Mouse (Mus musculus): ENCODE measurements at regions not wholly inside any gene's neighbourhood (a gene's known extent, or its start where the extent isn't known, plus 50 kb on each side); places are given as distances from the start of the nearest gene placed in this dataset.
"Not testable (repeated sequence)": the region's sequence is repeated elsewhere in the genome, so short reads cannot be mapped to it uniquely, and the experiment has no call there.

- peaks cover 12% of the 10 kb centered on the region; the same call in 1 of the 2 replicates for H3K9me3 ChIP-seq (replicated peaks)
- no peaks in the 10 kb centered on the region for H3K27me3 ChIP-seq
- no peak overlapping the region for H3K4me3 ChIP-seq
- no peak overlapping the region for H3K9ac ChIP-seq
- H3K4me2 ChIP-seq (replicated peaks) = no peak overlapping the region
- no peak overlapping the region for H3K27ac ChIP-seq
- H3K4me1 ChIP-seq = 0 out of 2 replicates have a peak, but pooled peaks cover 1% of the 10 kb centered on the region
- no peak for ATAC-seq (ENCODE audit: low FRiP score)
- H3K36me3 ChIP-seq = no peaks in the 10 kb centered on the region
Measured at GRCm38 (mm10) chr7:129750936-129751335, 159.3 kb downstream of the Wdr11 start.

- H3K4me2 ChIP-seq (replicated peaks) = no peak overlapping the region
- H3K27ac ChIP-seq = no peak overlapping the region
- no peak overlapping the region for H3K9ac ChIP-seq
- H3K4me1 ChIP-seq = no peaks in the 10 kb centered on the region
- ATAC-seq (ENCODE audit: low FRiP score) = no peak
- no peak overlapping the region for H3K4me3 ChIP-seq
- no peaks in the 10 kb centered on the region for H3K36me3 ChIP-seq
- 87% methylated on average over 5 of the region's 5 CpGs for WGBS
- no peaks in the 10 kb centered on the region for H3K27me3 ChIP-seq
- H3K9me3 ChIP-seq (replicated peaks) = no peaks in the 10 kb centered on the region
Measured at GRCm38 (mm10) chr7:129754737-129755136, 163.1 kb downstream of the Wdr11 start.

- no peaks in the 10 kb centered on the region for H3K36me3 ChIP-seq
- H3K4me3 ChIP-seq = no peak overlapping the region
- H3K9ac ChIP-seq = no peak overlapping the region
- no peak overlapping the region for H3K27ac ChIP-seq
- no peaks in the 10 kb centered on the region for H3K27me3 ChIP-seq
- H3K4me1 ChIP-seq = 0 out of 2 replicates have a peak, but pooled peaks cover 6% of the 10 kb centered on the region
- no peak overlapping the region for H3K4me2 ChIP-seq (replicated peaks)
- 91% methylated on average over 6 of the region's 6 CpGs for WGBS
- no peaks in the 10 kb centered on the region for H3K9me3 ChIP-seq (replicated peaks)
- ATAC-seq (ENCODE audit: low FRiP score) = no peak
Measured at GRCm38 (mm10) chr7:129756138-129756537, 164.5 kb downstream of the Wdr11 start.

- no peak overlapping the region for H3K27ac ChIP-seq
- no peak for ATAC-seq (ENCODE audit: low FRiP score)
Measured at GRCm38 (mm10) chr7:129759848-129760247, 168.2 kb downstream of the Wdr11 start.

GRCm38 (mm10) chr7:129760386-129760785, 168.7 kb downstream of the Wdr11 start:
- H3K4me1 ChIP-seq = peaks cover 16% of the 10 kb centered on the region; the same call in 1 of the 2 replicates
- no peak for ATAC-seq (ENCODE audit: low FRiP score)
- H3K9me3 ChIP-seq (replicated peaks) = no peaks in the 10 kb centered on the region
- no peak overlapping the region for H3K27ac ChIP-seq
- no peak overlapping the region for H3K4me2 ChIP-seq (replicated peaks)
- WGBS = 88% methylated on average over 2 of the region's 2 CpGs
- H3K9ac ChIP-seq = no peak overlapping the region
- no peak overlapping the region for H3K4me3 ChIP-seq
- no peaks in the 10 kb centered on the region for H3K36me3 ChIP-seq
- H3K27me3 ChIP-seq = no peaks in the 10 kb centered on the region

More at GRCm38 (mm10) chr7:129759848-129760247, 168.2 kb downstream of the Wdr11 start:
- H3K27me3 ChIP-seq = no peaks in the 10 kb centered on the region
- no peak overlapping the region for H3K4me3 ChIP-seq
- H3K9ac ChIP-seq = no peak overlapping the region
- WGBS = 79% methylated on average over 4 of the region's 4 CpGs
- peaks cover 16% of the 10 kb centered on the region; the same call in 1 of the 2 replicates for H3K4me1 ChIP-seq
- H3K36me3 ChIP-seq = no peaks in the 10 kb centered on the region
- no peak overlapping the region for H3K4me2 ChIP-seq (replicated peaks)
- H3K9me3 ChIP-seq (replicated peaks) = no peaks in the 10 kb centered on the region

GRCm38 (mm10) chr7:129763754-129764153, 172.1 kb downstream of the Wdr11 start:
- Histone ChIP-seq H3K36me3 (no peaks in the 10 kb centered on the region), H3K27me3 (no peaks in the 10 kb centered on the region), H3K27ac (no peak overlapping the region), H3K9ac (no peak overlapping the region), H3K9me3 (replicated peaks) (no peaks in the 10 kb centered on the region), H3K4me3 (no peak overlapping the region), H3K4me2 (replicated peaks) (no peak overlapping the region), H3K4me1 (peaks cover 19% of the 10 kb centered on the region; the same call in 1 of the 2 replicates)
- ATAC-seq (ENCODE audit: low FRiP score) = no peak
- WGBS = 29% methylated on average over 5 of the region's 5 CpGs

- H3K4me2 ChIP-seq (replicated peaks) = no peak overlapping the region
- no peaks in the 10 kb centered on the region for H3K9me3 ChIP-seq (replicated peaks)
- 88% methylated on average over 5 of the region's 5 CpGs for WGBS
- H3K4me1 ChIP-seq = peaks cover 19% of the 10 kb centered on the region; the same call in 1 of the 2 replicates
- ATAC-seq (ENCODE audit: low FRiP score) = no peak
- no peak overlapping the region for H3K27ac ChIP-seq
- H3K36me3 ChIP-seq = no peaks in the 10 kb centered on the region
- no peaks in the 10 kb centered on the region for H3K27me3 ChIP-seq
- no peak overlapping the region for H3K4me3 ChIP-seq
- no peak overlapping the region for H3K9ac ChIP-seq
Measured at GRCm38 (mm10) chr7:129764456-129764970, 172.8 kb downstream of the Wdr11 start.

GRCm38 (mm10) chr7:129765681-129766080, 174.0 kb downstream of the Wdr11 start:
- H3K4me2 ChIP-seq (replicated peaks) = no peak overlapping the region
- WGBS = 88% methylated on average over 7 of the region's 7 CpGs
- H3K4me3 ChIP-seq = no peak overlapping the region
- ATAC-seq (ENCODE audit: low FRiP score) = no peak
- peaks cover 13% of the 10 kb centered on the region; the same call in 1 of the 2 replicates for H3K4me1 ChIP-seq
- no peaks in the 10 kb centered on the region for H3K9me3 ChIP-seq (replicated peaks)
- no peak overlapping the region for H3K27ac ChIP-seq
- H3K9ac ChIP-seq = no peak overlapping the region
- H3K36me3 ChIP-seq = no peaks in the 10 kb centered on the region
- no peaks in the 10 kb centered on the region for H3K27me3 ChIP-seq

- no peak overlapping the region for H3K27ac ChIP-seq
- peaks cover 13% of the 10 kb centered on the region; the same call in 1 of the 2 replicates for H3K4me1 ChIP-seq
- H3K36me3 ChIP-seq = no peaks in the 10 kb centered on the region
- H3K9ac ChIP-seq = no peak overlapping the region
- WGBS = 75% methylated on average over 6 of the region's 6 CpGs
- ATAC-seq (ENCODE audit: low FRiP score) = no peak
- no peaks in the 10 kb centered on the region for H3K9me3 ChIP-seq (replicated peaks)
- H3K4me3 ChIP-seq = no peak overlapping the region
- peaks cover 4% of the 10 kb centered on the region for H3K27me3 ChIP-seq
- H3K4me2 ChIP-seq (replicated peaks) = no peak overlapping the region
Measured at GRCm38 (mm10) chr7:129766087-129766834, 174.6 kb downstream of the Wdr11 start.

- H3K36me3 ChIP-seq; H3K27ac ChIP-seq; H3K4me2 ChIP-seq (replicated peaks); ATAC-seq (ENCODE audit: low FRiP score); H3K9me3 ChIP-seq (replicated peaks); H3K9ac ChIP-seq; H3K4me3 ChIP-seq: not testable (repeated sequence)
- H3K4me1 ChIP-seq = peaks cover 14% of the 10 kb centered on the region
- WGBS = 80% methylated on average over 1 of the region's 1 CpGs
- H3K27me3 ChIP-seq = peaks cover 35% of the 10 kb centered on the region
Measured at GRCm38 (mm10) chr7:129769673-129770072, 178.0 kb downstream of the Wdr11 start.

GRCm38 (mm10) chr7:129771876-129772275, 180.2 kb downstream of the Wdr11 start:
- 96% methylated on average over 2 of the region's 2 CpGs for WGBS
- no peak overlapping the region for H3K4me3 ChIP-seq
- H3K4me2 ChIP-seq (replicated peaks) = no peak overlapping the region
- no peak overlapping the region for H3K27ac ChIP-seq
- peaks cover 15% of the 10 kb centered on the region for H3K4me1 ChIP-seq
- H3K9me3 ChIP-seq (replicated peaks) = no peaks in the 10 kb centered on the region
- no peak for ATAC-seq (ENCODE audit: low FRiP score)
- H3K36me3 ChIP-seq = no peaks in the 10 kb centered on the region
- peaks cover 56% of the 10 kb centered on the region for H3K27me3 ChIP-seq
- no peak overlapping the region for H3K9ac ChIP-seq

- Histone ChIP-seq H3K27ac (no peak overlapping the region), H3K4me1 (peaks cover 17% of the 10 kb centered on the region), H3K27me3 (peaks cover 61% of the 10 kb centered on the region), H3K36me3 (no peaks in the 10 kb centered on the region), H3K4me2 (replicated peaks) (no peak overlapping the region), H3K9me3 (replicated peaks) (no peaks in the 10 kb centered on the region), H3K9ac (no peak overlapping the region), H3K4me3 (no peak overlapping the region)
- no peak for ATAC-seq (ENCODE audit: low FRiP score)
- 78% methylated on average over 11 of the region's 11 CpGs for WGBS
Measured at GRCm38 (mm10) chr7:129772540-129773331, 181.1 kb downstream of the Wdr11 start.
